Mouse (Mus musculus) cerebral cortex, adult 2 months (tissue): ENCODE measurements around the gene Prf1.

Experiments used
- WGBS: fragments of 180-500 bp; shearing (Covaris S2); methylation state at CpG from one replicate; pipeline ENCODE4 v1.1.7; 2018; 5-methylcytosine and 5-hydroxymethylcytosine counted together

Prf1 gene

GRCm38 (mm10) chr10:61340247-61340646, 42.6 kb downstream of the Prf1 start:
- 94% methylated on average over 9 of the region's 9 CpGs for WGBS

DNA sequence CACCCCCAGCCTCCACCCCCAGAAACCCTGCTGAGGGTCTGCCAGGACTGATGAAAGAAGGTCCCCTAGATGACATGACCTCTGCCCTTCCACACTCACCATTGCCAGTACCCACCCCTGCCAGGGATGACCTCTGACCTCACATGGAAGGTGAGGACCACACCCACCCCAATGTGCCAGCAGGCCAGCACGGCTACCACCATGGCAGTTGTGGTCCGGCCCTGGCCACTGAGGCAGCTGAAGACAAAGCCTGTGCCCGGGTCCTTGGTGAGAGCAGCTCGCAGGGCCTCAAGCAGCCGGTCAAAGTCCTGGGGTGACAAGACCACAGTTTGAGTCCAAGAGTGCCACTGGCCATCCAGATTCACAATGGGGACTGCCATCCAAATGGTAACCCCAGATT, 43.4 kb downstream of the Prf1 start:
- WGBS = 91% methylated on average over 5 of the region's 5 CpGs

GRCm38 (mm10) chr10:61341557-61341956, 43.9 kb downstream of the Prf1 start:
- 51% methylated on average over 6 of the region's 6 CpGs for WGBS

DNA sequence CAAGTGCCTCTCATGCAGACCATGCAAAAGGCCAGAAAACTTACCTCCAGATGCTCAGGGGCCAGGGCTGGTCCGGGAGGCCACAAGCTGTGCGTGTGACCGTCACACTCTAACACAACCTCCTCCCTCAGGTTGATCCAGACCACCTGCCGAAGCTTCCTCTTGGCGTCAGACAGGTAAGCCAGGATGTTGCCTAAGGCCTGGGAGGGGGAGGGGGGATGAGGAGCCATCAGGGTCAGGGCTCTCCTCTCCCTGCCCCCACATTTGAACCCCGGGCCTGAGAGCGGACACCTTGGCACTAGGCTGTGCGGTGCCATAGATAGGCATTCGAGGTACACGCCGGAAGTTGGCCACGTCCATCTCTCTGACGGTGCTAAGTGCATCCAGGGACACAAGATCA, 45.1 kb downstream of the Prf1 start:
- 90% methylated on average over 13 of the region's 13 CpGs for WGBS

DNA sequence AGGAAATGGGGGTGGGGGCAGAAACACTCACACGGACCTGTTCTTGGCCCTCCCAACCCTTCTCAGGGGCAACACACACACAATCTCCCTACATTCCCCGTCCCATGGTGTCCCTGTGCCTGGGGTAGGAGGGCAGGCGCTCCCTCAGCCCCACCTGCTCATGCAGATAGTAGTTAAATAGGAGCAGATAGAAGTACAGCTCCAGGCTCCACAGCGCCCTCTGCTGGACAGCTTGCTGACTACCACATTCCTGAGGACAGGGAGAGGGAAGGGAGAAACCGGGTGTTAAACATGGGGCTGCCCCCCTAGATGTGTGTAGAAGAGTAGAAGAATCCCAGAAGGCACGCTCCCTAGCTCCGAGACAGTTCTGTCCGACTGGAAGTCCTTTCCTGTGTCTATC, 46.3 kb downstream of the Prf1 start:
- WGBS = 69% methylated on average over 8 of the region's 8 CpGs

DNA sequence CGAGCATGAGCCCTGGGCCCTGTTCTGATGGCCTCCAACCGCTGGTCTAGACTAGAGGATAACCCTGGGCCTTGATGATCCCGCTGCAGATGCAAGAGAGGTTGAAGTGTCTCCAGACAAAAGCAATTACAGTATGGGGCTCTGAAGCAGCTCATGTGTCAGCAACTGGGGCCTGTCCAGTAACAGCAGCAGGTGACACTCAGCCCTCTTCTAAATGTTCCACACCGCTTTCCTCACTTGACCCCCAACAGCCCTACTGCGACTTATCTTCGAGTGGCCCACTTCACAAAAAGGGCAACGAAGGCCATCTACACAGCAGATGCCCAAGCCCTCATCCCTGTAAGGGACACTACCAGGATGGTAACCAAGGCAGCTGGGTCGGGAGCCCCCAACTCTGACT, 47.5 kb downstream of the Prf1 start:
- WGBS = 90% methylated on average over 8 of the region's 8 CpGs

- WGBS = 42% methylated on average over 10 of the region's 10 CpGs
Observed at GRCm38 (mm10) chr10:61346374-61346773, 48.7 kb downstream of the Prf1 start.

GRCm38 (mm10) chr10:61351216-61351615, 53.6 kb downstream of the Prf1 start:
- 76% methylated on average over 4 of the region's 4 CpGs for WGBS
